ENCODE assay signal across 8 mouse cellular contexts in the genomic region with DNA sequence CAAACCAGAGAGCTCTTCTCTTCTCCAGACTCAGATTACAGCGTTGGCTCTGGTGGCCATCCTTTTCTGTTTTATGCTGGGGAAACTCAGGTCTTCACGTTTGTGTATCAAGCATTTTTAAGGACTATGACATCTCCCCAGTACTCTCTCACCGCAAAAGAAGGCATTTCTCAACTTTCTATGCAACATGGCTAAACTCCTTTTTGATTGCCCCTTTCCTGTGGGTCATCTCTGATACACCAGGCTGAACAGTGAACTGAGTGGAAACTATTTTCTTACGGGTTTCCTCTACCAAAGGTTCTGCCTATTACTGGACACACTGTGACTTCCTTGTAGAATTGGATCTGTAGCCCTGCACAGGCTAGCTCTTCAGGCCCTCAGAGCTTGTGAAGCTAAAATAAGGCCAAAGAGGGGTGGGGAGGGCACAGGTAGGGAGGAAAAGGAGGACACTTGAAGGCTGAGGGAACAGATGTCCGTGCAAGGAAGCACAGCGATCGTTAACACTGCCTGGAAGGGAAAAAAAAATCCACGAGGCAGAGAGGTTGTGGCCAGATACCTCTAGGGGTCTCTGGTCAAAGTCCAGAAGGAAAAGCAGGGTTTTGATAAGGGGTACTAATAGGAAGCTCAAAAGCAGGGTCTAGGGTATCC. TPM values are rescaled to one million over a fixed set of nuclear protein-coding genes. Genes with fewer than 3 reads are reported as not detected.
DNase-seq lines count a peak whose midpoint lies in the region; ATAC-seq and TF ChIP-seq lines count a peak whose summit lies in the region.

No protein-coding gene starts in this region.

- ATAC-seq in hindbrain, embryonic 14.5 days (ENCODE audit: low FRiP score) = no peak; the same call in none of the 2 replicates

- no peak for DNase-seq in layer of hippocampus, adult 2 months (ENCODE audit: low spot score in 2 of 2)
- no peak for DNase-seq in layer of hippocampus, postnatal 25 days (ENCODE audit: extremely low spot score in 1 of 2, low spot score in 1 of 2)
- DNase-seq in embryonic facial prominence, embryonic 10.5 days (ENCODE audit: low spot score) = no peak
- no peak for DNase-seq in hindbrain, embryonic 14.5 days (ENCODE audit: low spot score)
- DNase-seq in frontal cortex, postnatal 10 days (ENCODE audit: low spot score in 2 of 2) = no peak
- DNase-seq in thymus, postnatal 36 days = no peak
- DNase-seq in retina, embryonic 14.5 days (ENCODE audit: low spot score) = no peak

- H3K27ac ChIP-seq in layer of hippocampus, adult 2 months = peak overlapping the region; percentile 96
- H3K27ac ChIP-seq in embryonic facial prominence, embryonic 10.5 days (replicated peaks) = peak overlapping the region; percentile 96
- peak overlapping the region; percentile 91 for H3K27ac ChIP-seq in hindbrain, embryonic 14.5 days
- peak overlapping the region; percentile 88 for H3K27ac ChIP-seq in macrophage

- H3K4me2 ChIP-seq in hindbrain, embryonic 14.5 days (replicated peaks) = peak overlapping the region; percentile 70

- H3K9me3 ChIP-seq in embryonic facial prominence, embryonic 10.5 days = no peaks in the 10 kb centered on the region
- H3K9me3 ChIP-seq in hindbrain, embryonic 14.5 days (ENCODE audit: control insufficient read depth, low read length) = no peaks in the 10 kb centered on the region

- peaks cover 23% of the 10 kb centered on the region for H3K4me1 ChIP-seq in embryonic facial prominence, embryonic 10.5 days
- peaks cover 24% of the 10 kb centered on the region for H3K4me1 ChIP-seq in hindbrain, embryonic 14.5 days (replicated peaks; ENCODE audit: control insufficient read depth, insufficient read depth, low read length)

- peak overlapping the region; percentile 70 for H3K9ac ChIP-seq in hindbrain, embryonic 14.5 days

- H3K4me3 ChIP-seq in layer of hippocampus, adult 2 months = peak overlapping the region; percentile 64
- peak overlapping the region; percentile 97 for H3K4me3 ChIP-seq in embryonic facial prominence, embryonic 10.5 days
- H3K4me3 ChIP-seq in hindbrain, embryonic 14.5 days (replicated peaks; ENCODE audit: low read length) = peak overlapping the region; percentile 38
- peak overlapping the region; percentile 18; the same call in 1 of the 2 replicates for H3K4me3 ChIP-seq in macrophage (ENCODE audit: inconsistent target)

- TF ChIP-seq CTCF in layer of hippocampus, adult 2 months (conservative IDR thresholded peaks at IDR 0.05) = no peak

- H3K27me3 ChIP-seq in embryonic facial prominence, embryonic 10.5 days (replicated peaks; ENCODE audit: low read depth, poor library complexity, severe bottlenecking) = no peaks in the 10 kb centered on the region
- no peaks in the 10 kb centered on the region for H3K27me3 ChIP-seq in hindbrain, embryonic 14.5 days (ENCODE audit: control insufficient read depth, insufficient read depth, low read length)

- H3K36me3 ChIP-seq in embryonic facial prominence, embryonic 10.5 days (replicated peaks) = no peaks in the 10 kb centered on the region
- H3K36me3 ChIP-seq in hindbrain, embryonic 14.5 days (replicated peaks; ENCODE audit: control insufficient read depth, insufficient read depth) = no peaks in the 10 kb centered on the region
- no peaks in the 10 kb centered on the region for H3K36me3 ChIP-seq in macrophage (ENCODE audit: inconsistent target)

- WGBS in embryonic facial prominence, embryonic 10.5 days = 34% methylated on average over 8 of the region's 8 CpGs
- 31% methylated on average over 8 of the region's 8 CpGs for WGBS in hindbrain, embryonic 14.5 days
- 24% methylated on average over 8 of the region's 8 CpGs for WGBS in macrophage (ENCODE audit: missing documents)

- peaks cover 39% of the 10 kb centered on the region for H3K79me2 ChIP-seq in macrophage (ENCODE audit: inconsistent target)

RNA-seq across cellular contexts. Expression of gene Nptn, which starts 0.6 kb away (rescaled TPM):
- 100 to 1,000 TPM; 834 to 835 TPM for total RNA-seq in layer of hippocampus, adult 2 months (2021)
- total RNA-seq in layer of hippocampus, postnatal 25 days (2021) = 100 to 1,000 TPM; 863 to 899 TPM
- 51.3 and 53.5 TPM in 2 replicates for polyA plus RNA-seq in embryonic facial prominence, embryonic 10.5 days (2016; fragmentation: Nextera tagmentation; extraction: Ambion mirVana)
- polyA plus RNA-seq in hindbrain, embryonic 14.5 days (2014; fragmentation: Nextera tagmentation; extraction: Ambion mirVana) = 209 and 250 TPM in 2 replicates
- 100 to 1,000 TPM in 23 of 26 experiments, 10 to 100 TPM in 3; 79.3 to 327 (median 178) TPM for total RNA-seq in macrophage (2018; cell fraction: chromatin; rRNA removed)
- total RNA-seq in macrophage (2018; cell fraction: cytosol; rRNA removed) = 100 to 1,000 TPM; 221 to 473 (median 294) TPM
- total RNA-seq in macrophage (2018; cell fraction: nucleus; rRNA removed) = 100 to 1,000 TPM; 199 to 863 (median 326) TPM
- 350 to 497 TPM (median 426 TPM) in 3 replicates for polyA plus RNA-seq in macrophage (2018)

RNA-seq across cellular contexts. Expression of gene Cd276, which starts 26.2 kb away (rescaled TPM):
- total RNA-seq in layer of hippocampus, adult 2 months (2021) = 1 to 10 TPM; 7.4 to 8.2 TPM
- 1 to 10 TPM; 6.0 to 8.7 TPM for total RNA-seq in layer of hippocampus, postnatal 25 days (2021)
- 47.8 and 49.7 TPM in 2 replicates for polyA plus RNA-seq in embryonic facial prominence, embryonic 10.5 days (2016; fragmentation: Nextera tagmentation; extraction: Ambion mirVana)
- polyA plus RNA-seq in hindbrain, embryonic 14.5 days (2014; fragmentation: Nextera tagmentation; extraction: Ambion mirVana) = 33.4 and 37.6 TPM in 2 replicates
- total RNA-seq in macrophage (2018; cell fraction: chromatin; rRNA removed) = 1 to 10 TPM in 2 of 26 experiments, under 1 TPM in 6, not detected in 18; 0.24 to 7.0 (median 0.68) TPM
- total RNA-seq in macrophage (2018; cell fraction: cytosol; rRNA removed) = under 1 TPM in 24 of 26 experiments, not detected in 2; 0.07 to 0.76 (median 0.32) TPM
- 1 to 10 TPM in 8 of 26 experiments, under 1 TPM in 4, not detected in 14; 0.18 to 3.2 (median 1.5) TPM for total RNA-seq in macrophage (2018; cell fraction: nucleus; rRNA removed)
- 0.34 to 2.5 TPM (median 0.49 TPM) in 3 replicates for polyA plus RNA-seq in macrophage (2018)

Comparison
In these comparisons a context has a peak if more than half of its experiments do, and no peak if none do; other contexts are left out.
1. H3K4me3 ChIP-seq: peak in every context shown above with its lines; median percentile 97 in embryonic facial prominence, embryonic 10.5 days; 64 in layer of hippocampus, adult 2 months; 38 in hindbrain, embryonic 14.5 days; 18 in macrophage.